Mouse (Mus musculus): ENCODE data around the gene Chn1. TPM values are rescaled to one million over a fixed set of nuclear protein-coding genes. Genes with fewer than 3 reads are reported as not detected.

The Chn1 gene
- polyA plus RNA-seq, 1 experiment from 2014 or later = 11.3 TPM

DNA sequence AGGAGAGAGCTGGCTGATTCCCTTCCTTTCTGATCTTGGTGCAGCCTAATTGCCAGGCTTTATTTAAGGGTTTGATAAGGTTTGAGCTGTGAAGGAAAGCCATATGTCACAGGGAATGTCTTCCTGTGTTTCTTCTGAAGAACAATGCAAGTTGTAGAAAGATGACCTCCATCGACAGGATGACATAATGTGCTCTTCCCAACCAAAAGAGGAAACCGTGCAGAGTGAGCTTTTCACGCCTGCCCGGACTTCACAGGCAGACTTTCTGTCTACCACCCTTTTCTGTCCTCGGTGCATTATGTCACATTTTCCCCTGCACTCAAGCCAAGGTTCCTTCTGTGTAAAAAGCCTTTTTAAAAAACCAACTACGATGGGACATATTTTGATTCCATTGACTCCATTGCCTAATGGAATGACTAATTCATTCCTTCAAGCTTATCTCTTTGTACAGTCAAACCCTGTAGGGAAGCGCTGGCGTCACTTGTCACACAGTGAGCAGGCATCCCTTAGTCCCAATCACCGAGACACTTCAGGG lies 7.3 kb upstream of the Chn1 start:
- H3K9me3 ChIP-seq (ENCODE audit: control insufficient read depth, low read length) = no peaks in the 10 kb centered on the region
- no peak overlapping the region for H3K4me2 ChIP-seq (ENCODE audit: low read depth, low read length)
- H3K27ac ChIP-seq (ENCODE audit: low read length) = no peak overlapping the region
- WGBS = 59% methylated on average over 9 of the region's 9 CpGs
- no peak overlapping the region for H3K9ac ChIP-seq (ENCODE audit: low read depth, low read length)
- no peaks in the 10 kb centered on the region for H3K4me1 ChIP-seq (ENCODE audit: control insufficient read depth, insufficient read depth, low read length)
- no peaks in the 10 kb centered on the region for H3K36me3 ChIP-seq (ENCODE audit: control insufficient read depth, insufficient read depth, low read length)
- H3K27me3 ChIP-seq (replicated peaks; ENCODE audit: control insufficient read depth, insufficient read depth, low read length) = no peaks in the 10 kb centered on the region
- no peak overlapping the region for H3K4me3 ChIP-seq (ENCODE audit: low read length)
- ATAC-seq = no peak

DNA sequence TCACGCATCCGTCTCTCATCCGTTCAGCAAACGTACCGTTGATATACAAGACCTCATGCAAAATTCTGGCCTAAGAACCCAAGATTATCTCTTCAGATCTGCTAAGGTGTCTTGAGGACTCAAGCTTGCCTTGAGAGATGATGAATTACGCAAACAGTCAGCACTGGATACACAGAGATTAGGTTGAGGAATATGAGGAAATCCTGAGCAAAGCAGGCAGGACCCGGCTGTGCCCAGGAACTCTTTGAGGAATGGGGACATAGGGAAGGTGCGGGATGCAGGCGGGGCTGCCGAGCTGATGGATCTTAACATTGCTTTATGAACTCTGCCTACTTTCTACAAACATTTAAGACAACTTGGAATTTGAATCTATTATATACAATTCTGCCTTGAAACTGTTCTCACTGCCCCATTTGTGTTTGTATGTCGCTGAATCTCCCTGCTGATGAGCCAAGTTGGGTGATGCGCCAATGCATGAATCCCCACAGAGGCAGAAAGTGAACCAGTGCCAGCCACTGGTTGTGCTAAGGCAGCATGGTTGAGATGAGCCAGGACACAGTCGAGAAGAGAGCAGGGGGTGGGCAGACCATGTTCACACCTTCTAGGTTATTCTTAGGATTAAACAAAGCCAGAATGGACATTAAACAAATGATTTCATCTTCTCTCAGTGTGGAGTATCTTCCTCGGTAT lies 5.3 kb upstream of the Chn1 start:
- ATAC-seq = no peak
- Histone ChIP-seq H3K27ac (ENCODE audit: low read length) (no peak overlapping the region), H3K9me3 (ENCODE audit: control insufficient read depth, low read length) (no peaks in the 10 kb centered on the region), H3K36me3 (ENCODE audit: control insufficient read depth, insufficient read depth, low read length) (no peaks in the 10 kb centered on the region), H3K27me3 (replicated peaks; ENCODE audit: control insufficient read depth, insufficient read depth, low read length) (0 out of 2 replicates have a peak, but pooled peaks cover 4% of the 10 kb centered on the region), H3K4me2 (ENCODE audit: low read depth, low read length) (no peak overlapping the region), H3K4me1 (ENCODE audit: control insufficient read depth, insufficient read depth, low read length) (0 out of 2 replicates have a peak, but pooled peaks cover 4% of the 10 kb centered on the region), H3K9ac (ENCODE audit: low read depth, low read length) (no peak overlapping the region), H3K4me3 (ENCODE audit: low read length) (no peak overlapping the region)
- WGBS = 71% methylated on average over 14 of the region's 14 CpGs

DNA sequence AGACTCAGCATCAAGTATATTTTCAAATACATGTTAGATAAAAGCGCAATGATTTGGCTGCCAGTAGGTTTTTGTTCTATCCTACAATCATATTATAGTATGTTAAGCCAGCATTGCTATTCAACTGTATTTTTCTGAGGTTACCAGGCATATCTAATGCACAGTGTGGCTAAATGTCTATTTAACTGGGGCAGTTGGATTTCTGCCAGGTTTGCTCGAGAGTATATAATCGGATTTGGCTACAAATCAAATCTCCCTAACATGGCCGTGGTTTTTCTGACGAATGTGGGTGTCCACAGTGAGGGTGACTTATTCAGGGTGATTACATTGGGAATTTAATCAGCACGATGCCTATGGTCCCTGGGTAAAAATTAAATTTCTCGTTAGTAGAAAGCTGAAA lies 4.7 kb upstream of the Chn1 start:
- Histone ChIP-seq H3K27ac (ENCODE audit: low read length) (no peak overlapping the region), H3K27me3 (replicated peaks; ENCODE audit: control insufficient read depth, insufficient read depth, low read length) (0 out of 2 replicates have a peak, but pooled peaks cover 6% of the 10 kb centered on the region), H3K4me3 (ENCODE audit: low read length) (no peak overlapping the region), H3K9me3 (ENCODE audit: control insufficient read depth, low read length) (no peaks in the 10 kb centered on the region), H3K9ac (ENCODE audit: low read depth, low read length) (no peak overlapping the region), H3K4me1 (ENCODE audit: control insufficient read depth, insufficient read depth, low read length) (0 out of 2 replicates have a peak, but pooled peaks cover 4% of the 10 kb centered on the region), H3K4me2 (ENCODE audit: low read depth, low read length) (no peak overlapping the region), H3K36me3 (ENCODE audit: control insufficient read depth, insufficient read depth, low read length) (no peaks in the 10 kb centered on the region)
- no peak for ATAC-seq
- 49% methylated on average over 7 of the region's 7 CpGs for WGBS

DNA sequence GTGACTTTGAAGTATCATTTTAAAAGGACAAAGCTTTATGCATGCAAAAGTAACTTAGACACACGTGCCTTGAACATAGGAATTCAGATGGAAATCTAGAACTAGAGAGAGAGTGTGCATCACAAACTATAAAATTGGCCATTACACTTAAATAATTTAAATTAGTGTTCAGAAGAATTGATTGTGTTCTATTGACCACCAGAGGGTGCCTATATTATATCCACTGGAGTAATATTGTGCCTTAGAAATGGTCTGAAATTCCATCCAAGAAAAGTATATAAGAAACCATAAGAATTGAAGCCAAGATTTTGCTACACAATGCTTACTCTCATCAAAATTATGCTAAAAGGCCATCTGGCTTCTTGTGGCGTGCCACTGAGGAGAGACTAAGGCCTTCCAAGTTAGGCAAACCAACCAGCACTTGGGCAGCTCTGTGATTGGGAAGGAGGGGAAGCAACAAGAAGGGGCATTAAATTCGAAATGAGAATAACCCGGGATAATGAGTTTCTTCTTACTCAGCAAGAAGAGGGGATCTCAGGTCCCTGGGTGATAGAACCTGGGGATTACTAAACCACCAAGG lies 4.0 kb upstream of the Chn1 start:
- Histone ChIP-seq H3K36me3 (ENCODE audit: control insufficient read depth, insufficient read depth, low read length) (no peaks in the 10 kb centered on the region), H3K27me3 (replicated peaks; ENCODE audit: control insufficient read depth, insufficient read depth, low read length) (0 out of 2 replicates have a peak, but pooled peaks cover 6% of the 10 kb centered on the region), H3K4me1 (ENCODE audit: control insufficient read depth, insufficient read depth, low read length) (0 out of 2 replicates have a peak, but pooled peaks cover 4% of the 10 kb centered on the region), H3K9me3 (ENCODE audit: control insufficient read depth, low read length) (no peaks in the 10 kb centered on the region), H3K27ac (ENCODE audit: low read length) (no peak overlapping the region), H3K9ac (ENCODE audit: low read depth, low read length) (no peak overlapping the region), H3K4me3 (ENCODE audit: low read length) (no peak overlapping the region), H3K4me2 (ENCODE audit: low read depth, low read length) (no peak overlapping the region)
- WGBS = 78% methylated on average over 4 of the region's 4 CpGs
- ATAC-seq = no peak

DNA sequence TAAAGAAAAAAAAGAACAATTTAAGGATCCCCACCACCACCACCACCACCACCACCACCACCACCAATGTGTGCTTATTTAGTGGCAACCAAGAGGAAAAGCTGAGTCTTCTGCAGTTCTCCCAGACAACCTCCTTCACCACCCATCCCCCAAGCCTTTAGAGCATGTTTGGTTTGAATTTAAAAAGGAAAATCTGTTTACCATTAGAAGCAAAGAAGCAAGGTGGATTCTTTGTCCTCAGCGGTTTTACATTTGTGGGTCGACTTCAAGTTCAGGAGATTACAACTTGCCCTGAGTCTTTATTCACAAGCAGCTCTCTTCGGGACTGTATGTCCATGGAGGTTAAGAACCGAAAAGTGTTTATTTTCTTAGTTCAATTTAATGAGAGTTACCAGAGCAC lies 1.8 kb upstream of the Chn1 start:
- no peak overlapping the region for H3K4me3 ChIP-seq (ENCODE audit: low read length)
- no peak for ATAC-seq
- H3K27ac ChIP-seq (ENCODE audit: low read length) = no peak overlapping the region
- 0 out of 2 replicates have a peak, but pooled peaks cover 4% of the 10 kb centered on the region for H3K4me1 ChIP-seq (ENCODE audit: control insufficient read depth, insufficient read depth, low read length)
- H3K36me3 ChIP-seq (ENCODE audit: control insufficient read depth, insufficient read depth, low read length) = no peaks in the 10 kb centered on the region
- H3K9ac ChIP-seq (ENCODE audit: low read depth, low read length) = no peak overlapping the region
- H3K4me2 ChIP-seq (ENCODE audit: low read depth, low read length) = no peak overlapping the region
- 0 out of 2 replicates have a peak, but pooled peaks cover 6% of the 10 kb centered on the region for H3K27me3 ChIP-seq (replicated peaks; ENCODE audit: control insufficient read depth, insufficient read depth, low read length)
- 37% methylated on average over 4 of the region's 4 CpGs for WGBS
- H3K9me3 ChIP-seq (ENCODE audit: control insufficient read depth, low read length) = no peaks in the 10 kb centered on the region

DNA sequence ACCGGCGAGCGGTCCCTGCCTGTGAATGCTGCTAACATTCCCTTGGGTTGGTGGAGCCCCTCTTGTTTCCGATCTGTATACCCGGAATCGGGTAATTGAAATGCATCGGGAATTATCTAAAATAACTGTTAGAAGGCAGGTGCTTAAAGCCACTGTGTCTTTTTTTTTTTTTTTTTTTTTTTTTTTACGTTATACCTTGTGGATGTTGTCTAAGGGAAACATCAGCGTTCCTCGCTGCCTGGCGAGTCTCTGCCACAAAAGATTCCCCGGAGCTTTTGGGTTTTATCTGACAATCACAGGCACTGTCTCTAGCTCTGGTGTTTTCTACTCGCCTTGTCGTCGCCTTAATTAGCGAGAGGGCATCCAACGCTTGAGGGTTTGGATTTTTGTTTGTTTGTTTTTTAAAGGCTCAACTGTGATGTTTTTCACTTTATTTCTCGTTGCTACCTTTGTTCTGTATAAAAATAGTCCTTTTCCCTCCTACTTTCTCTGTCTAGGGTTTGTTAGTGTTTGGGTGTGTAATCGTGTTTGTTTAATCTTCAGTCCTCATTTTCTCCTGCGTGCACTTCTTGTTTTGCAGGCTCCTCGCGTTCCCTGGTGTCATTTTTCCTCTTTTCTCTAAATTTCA lies 651 bp upstream of the Chn1 start:
- Histone ChIP-seq H3K27me3 (replicated peaks; ENCODE audit: control insufficient read depth, insufficient read depth, low read length) (0 out of 2 replicates have a peak, but pooled peaks cover 6% of the 10 kb centered on the region), H3K36me3 (ENCODE audit: control insufficient read depth, insufficient read depth, low read length) (no peaks in the 10 kb centered on the region), H3K9ac (ENCODE audit: low read depth, low read length) (peak overlapping the region; percentile 78), H3K27ac (ENCODE audit: low read length) (no peak overlapping the region), H3K9me3 (ENCODE audit: control insufficient read depth, low read length) (no peaks in the 10 kb centered on the region), H3K4me2 (ENCODE audit: low read depth, low read length) (peak overlapping the region; percentile 91), H3K4me1 (ENCODE audit: control insufficient read depth, insufficient read depth, low read length) (0 out of 2 replicates have a peak, but pooled peaks cover 4% of the 10 kb centered on the region), H3K4me3 (ENCODE audit: low read length) (peak overlapping the region; percentile 95)
- 1% methylated on average over 22 of the region's 22 CpGs for WGBS
- ATAC-seq = no peak

DNA sequence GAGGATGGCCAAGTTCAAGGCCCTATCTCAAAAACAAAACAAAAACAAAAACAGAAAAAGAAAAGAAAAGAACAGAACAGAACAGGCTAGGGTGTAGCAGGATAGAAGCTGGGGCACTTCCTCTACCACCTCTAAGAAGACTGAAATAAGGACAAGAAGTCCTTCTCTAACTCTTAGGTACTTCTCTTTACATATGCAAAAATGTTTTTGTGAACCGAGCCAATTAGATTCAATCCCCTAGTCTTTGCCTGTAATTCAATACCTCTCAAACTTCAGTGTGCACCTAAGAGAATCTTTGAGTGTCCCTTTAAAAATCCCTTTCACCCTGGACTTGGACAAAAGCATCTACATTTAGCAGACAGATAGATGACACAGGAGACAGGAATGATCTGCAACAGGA lies 2.2 kb downstream of the Chn1 start:
- Histone ChIP-seq H3K4me1 (ENCODE audit: control insufficient read depth, insufficient read depth, low read length) (0 out of 2 replicates have a peak, but pooled peaks cover 4% of the 10 kb centered on the region), H3K27ac (ENCODE audit: low read length) (no peak overlapping the region), H3K4me2 (ENCODE audit: low read depth, low read length) (no peak overlapping the region), H3K4me3 (ENCODE audit: low read length) (no peak overlapping the region), H3K9me3 (ENCODE audit: control insufficient read depth, low read length) (no peaks in the 10 kb centered on the region), H3K9ac (ENCODE audit: low read depth, low read length) (no peak overlapping the region), H3K36me3 (ENCODE audit: control insufficient read depth, insufficient read depth, low read length) (no peaks in the 10 kb centered on the region), H3K27me3 (replicated peaks; ENCODE audit: control insufficient read depth, insufficient read depth, low read length) (0 out of 2 replicates have a peak, but pooled peaks cover 6% of the 10 kb centered on the region)
- ATAC-seq = no peak
- WGBS = 29% methylated on average over 1 of the region's 1 CpGs

DNA sequence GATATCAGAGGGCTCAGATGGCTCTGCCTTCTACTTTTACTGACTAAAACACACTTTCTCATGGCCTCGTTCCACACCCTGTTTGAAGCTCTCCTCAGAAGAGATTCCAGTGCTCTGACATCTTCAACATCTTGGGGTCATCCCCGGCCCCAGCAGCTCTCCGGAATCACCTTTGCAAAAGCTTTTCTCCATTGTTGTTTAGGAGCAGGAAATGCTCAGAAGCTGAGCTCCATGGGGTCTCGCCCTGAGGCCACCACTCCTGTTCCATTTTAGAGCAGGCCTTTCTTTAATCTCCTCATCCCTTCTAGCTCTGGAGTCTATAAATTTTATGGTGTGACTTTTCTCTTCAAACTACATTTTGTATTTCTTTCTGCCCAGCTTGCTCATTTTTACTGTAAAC lies 6.5 kb downstream of the Chn1 start:
- WGBS = 76% methylated on average over 4 of the region's 4 CpGs
- Histone ChIP-seq H3K4me2 (ENCODE audit: low read depth, low read length) (no peak overlapping the region), H3K27me3 (replicated peaks; ENCODE audit: control insufficient read depth, insufficient read depth, low read length) (no peaks in the 10 kb centered on the region), H3K9me3 (ENCODE audit: control insufficient read depth, low read length) (no peaks in the 10 kb centered on the region), H3K9ac (ENCODE audit: low read depth, low read length) (no peak overlapping the region), H3K36me3 (ENCODE audit: control insufficient read depth, insufficient read depth, low read length) (no peaks in the 10 kb centered on the region), H3K4me3 (ENCODE audit: low read length) (no peak overlapping the region), H3K4me1 (ENCODE audit: control insufficient read depth, insufficient read depth, low read length) (no peaks in the 10 kb centered on the region), H3K27ac (ENCODE audit: low read length) (no peak overlapping the region)
- no peak for ATAC-seq

DNA sequence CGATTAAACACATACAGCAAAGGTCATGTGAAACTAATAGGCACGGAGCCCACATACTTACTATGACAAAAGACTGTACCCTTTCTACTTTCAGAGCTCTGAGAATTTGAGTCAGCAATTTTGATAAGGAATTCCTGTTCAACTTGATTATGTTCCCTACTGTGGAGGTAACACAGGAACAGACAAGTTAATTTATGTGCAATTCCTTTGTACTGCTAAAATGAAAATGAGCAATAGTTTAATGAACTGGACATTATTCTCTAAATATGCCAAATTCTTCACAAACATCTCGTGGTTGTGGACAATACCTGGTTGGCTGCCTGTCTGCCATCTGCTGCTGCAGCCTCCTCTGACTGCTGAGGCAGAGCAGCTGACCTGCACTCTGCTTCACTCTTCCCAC lies 11.6 kb downstream of the Chn1 start:
- no peak overlapping the region for H3K9ac ChIP-seq (ENCODE audit: low read depth, low read length)
- no peaks in the 10 kb centered on the region for H3K4me1 ChIP-seq (ENCODE audit: control insufficient read depth, insufficient read depth, low read length)
- no peak overlapping the region for H3K4me3 ChIP-seq (ENCODE audit: low read length)
- H3K4me2 ChIP-seq (ENCODE audit: low read depth, low read length) = no peak overlapping the region
- H3K9me3 ChIP-seq (ENCODE audit: control insufficient read depth, low read length) = no peaks in the 10 kb centered on the region
- no peaks in the 10 kb centered on the region for H3K27me3 ChIP-seq (replicated peaks; ENCODE audit: control insufficient read depth, insufficient read depth, low read length)
- H3K36me3 ChIP-seq (ENCODE audit: control insufficient read depth, insufficient read depth, low read length) = no peaks in the 10 kb centered on the region
- no peak for ATAC-seq
- 65% methylated on average over 3 of the region's 3 CpGs for WGBS
- H3K27ac ChIP-seq (ENCODE audit: low read length) = no peak overlapping the region
